Mouse (Mus musculus): ENCODE data around the gene Polr1c.

GRCm38 (mm10) chr17:46275034-46275433, 27.2 kb upstream of the Polr1c start:
- TF ChIP-seq POLR2A (IDR thresholded peaks at IDR 0.05; ENCODE audit: extremely low read depth, insufficient read depth, low read length) (no peak), CTCF (IDR thresholded peaks at IDR 0.05; ENCODE audit: low read depth, low read length) (no peak)

All from liver, adult 2 months (tissue).